Mouse (Mus musculus): ENCODE data around the gene Parp14.

Parp14 gene

DNA sequence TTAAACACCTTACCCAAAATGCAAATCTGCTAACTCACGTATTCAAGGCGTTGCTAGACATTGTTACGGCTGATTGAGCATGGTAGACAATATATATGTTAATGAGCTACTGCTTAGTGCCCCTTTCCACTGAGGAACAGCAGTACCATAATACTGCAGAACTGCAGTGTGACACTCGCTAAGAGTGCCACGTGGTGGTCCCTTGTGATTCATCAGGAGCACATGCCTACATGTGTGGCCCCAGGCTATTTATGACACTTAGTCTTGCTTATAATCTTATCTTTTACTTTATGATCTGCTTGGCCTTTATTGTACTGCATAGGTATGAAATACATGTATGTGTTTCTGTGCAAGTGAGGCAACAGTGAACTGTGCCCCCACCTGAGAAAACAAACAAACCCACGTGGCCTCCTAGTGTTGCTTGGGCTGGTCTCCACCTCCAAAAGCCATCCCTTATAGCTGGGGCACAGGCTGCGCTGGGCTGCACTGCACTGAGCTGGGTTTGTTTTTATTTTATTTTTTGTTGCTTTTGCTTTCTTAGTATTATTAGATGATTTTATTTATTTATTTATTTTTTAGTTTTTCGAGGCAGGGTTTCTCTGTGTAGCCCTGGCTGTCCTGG lies 83.7 kb downstream of the Parp14 start:
- in situ Hi-C loops (cut with MboI; ENCODE audit: low sequenced_read_pairs), result no loop called here

DNA sequence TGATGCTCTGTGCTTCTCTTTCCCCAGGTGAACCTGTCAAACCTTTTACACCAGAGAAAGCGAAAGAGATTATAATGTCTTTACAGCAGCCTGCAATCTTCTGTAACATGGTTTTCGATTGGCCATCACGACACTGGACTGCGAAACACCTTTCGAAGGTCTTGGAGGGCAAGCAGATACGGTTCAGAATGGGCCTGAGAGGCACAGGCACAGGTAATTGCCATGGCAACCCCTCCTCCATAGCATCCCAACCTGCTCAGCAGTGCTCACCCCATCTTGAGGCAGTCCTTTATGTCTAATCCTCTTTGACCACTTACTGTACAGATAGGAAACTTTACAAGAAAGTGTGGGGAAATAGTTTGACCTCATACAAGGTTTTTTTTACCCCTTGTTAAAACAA lies 84.2 kb downstream of the Parp14 start:
- in situ Hi-C loops (cut with MboI; ENCODE audit: low sequenced_read_pairs), result no loop called here

DNA sequence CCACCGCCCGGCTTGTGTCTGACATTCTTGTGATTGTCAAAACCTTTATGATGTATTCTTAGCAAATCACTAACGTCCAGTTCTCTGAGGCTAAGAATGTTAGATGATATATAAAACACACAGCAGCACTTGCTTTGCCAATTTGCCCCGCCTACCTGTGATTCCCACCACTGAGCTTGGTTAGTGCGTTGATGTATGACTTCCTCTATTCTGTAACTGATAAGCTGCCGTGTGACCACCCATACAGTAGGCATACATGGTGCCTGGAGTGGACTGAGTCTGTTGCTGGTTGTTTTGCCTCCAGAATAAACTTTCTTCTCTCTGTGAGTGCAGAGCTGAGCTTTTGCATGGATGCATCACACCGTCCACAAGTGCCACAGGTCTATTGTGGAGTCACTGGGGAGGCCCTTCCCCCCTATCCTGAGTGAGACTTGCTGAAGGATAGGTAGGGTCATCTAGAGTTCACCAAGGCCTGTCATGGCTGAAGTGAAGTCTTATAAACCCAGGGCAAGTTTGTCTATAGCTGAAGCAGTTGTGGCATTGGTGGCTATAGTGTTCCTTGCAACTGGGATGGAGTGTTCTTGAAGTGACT lies 87.1 kb downstream of the Parp14 start:
- in situ Hi-C loops (cut with MboI; ENCODE audit: low sequenced_read_pairs), result no loop called here

DNA sequence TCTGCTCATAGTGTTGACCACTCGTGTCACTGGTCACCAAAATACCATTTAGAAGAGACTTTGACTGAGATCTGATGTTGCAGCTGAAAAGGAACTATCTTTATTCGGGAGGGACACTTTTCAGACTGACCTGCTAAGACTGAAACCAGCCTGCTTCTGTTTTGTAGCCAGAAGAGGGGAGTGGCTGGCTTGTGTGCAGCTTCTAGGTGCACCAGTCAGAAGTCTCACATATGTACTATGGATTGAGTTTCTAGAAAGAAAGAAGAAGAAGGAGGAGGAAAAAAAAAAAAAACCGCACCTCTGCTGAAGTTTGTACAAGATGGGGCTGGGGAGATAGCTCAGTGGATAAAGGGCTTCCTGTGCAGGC lies 88.2 kb downstream of the Parp14 start:
- in situ Hi-C loops (cut with MboI; ENCODE audit: low sequenced_read_pairs), result no loop called here
